Mouse (Mus musculus) gastrocnemius, adult 18-20 months (tissue): ENCODE results near the gene Nfib. TPM values are rescaled to one million over a fixed set of nuclear protein-coding genes. Genes with fewer than 3 reads are reported as not detected.

Source experiments
- DNase-seq: peaks from one replicate; pipeline ENCODE4 v3.0.0; 2021; ENCODE audit warnings: low spot score
- total RNA-seq, 2 experiments: library from RNA; stranded (reverse); gene quantifications; 2 replicates each; pipeline ENCODE4 v1.2.3; 2021

The Nfib gene
- total RNA-seq, 2 experiments from 2014 or later = 83.1 to 87.8 TPM

GRCm38 (mm10) chr4:82691126-82692008, 14.2 kb downstream of the Nfib start:
- no peak for DNase-seq

GRCm38 (mm10) chr4:82690267-82690666, 15.3 kb downstream of the Nfib start:
- peak; percentile 64 for DNase-seq

- DNase-seq = no peak
These were observed 19.5 kb downstream of the Nfib start for GRCm38 (mm10) chr4:82686037-82686436.

GRCm38 (mm10) chr4:82684088-82684715, 21.3 kb downstream of the Nfib start:
- no peak for DNase-seq

- DNase-seq = no peak
These were observed 22.0 kb downstream of the Nfib start for GRCm38 (mm10) chr4:82683583-82683982.

- DNase-seq = no peak
These were observed 29.4 kb downstream of the Nfib start for GRCm38 (mm10) chr4:82676104-82676503.

- no peak for DNase-seq
These were observed 38.2 kb downstream of the Nfib start for GRCm38 (mm10) chr4:82667271-82667872.

- no peak for DNase-seq
These were observed 41.1 kb downstream of the Nfib start for GRCm38 (mm10) chr4:82664436-82664835.

GRCm38 (mm10) chr4:82663749-82664381, 41.7 kb downstream of the Nfib start:
- no peak for DNase-seq

GRCm38 (mm10) chr4:82662626-82663025, 42.9 kb downstream of the Nfib start:
- DNase-seq = no peak

GRCm38 (mm10) chr4:82662222-82662621, 43.3 kb downstream of the Nfib start:
- no peak for DNase-seq

GRCm38 (mm10) chr4:82661215-82661614, 44.3 kb downstream of the Nfib start:
- DNase-seq = no peak

- DNase-seq = no peak
These were observed 59.9 kb downstream of the Nfib start for GRCm38 (mm10) chr4:82645679-82646078.

- no peak for DNase-seq
These were observed 60.8 kb downstream of the Nfib start for GRCm38 (mm10) chr4:82644797-82645196.

- DNase-seq = no peak
These were observed 61.8 kb downstream of the Nfib start for GRCm38 (mm10) chr4:82643734-82644085.

GRCm38 (mm10) chr4:82643022-82643733, 62.4 kb downstream of the Nfib start:
- peak; percentile 31 for DNase-seq

- DNase-seq = no peak
These were observed 64.4 kb downstream of the Nfib start for GRCm38 (mm10) chr4:82641066-82641680.

- DNase-seq = no peak
These were observed 67.3 kb downstream of the Nfib start for GRCm38 (mm10) chr4:82638251-82638650.

- no peak for DNase-seq
These were observed 67.9 kb downstream of the Nfib start for GRCm38 (mm10) chr4:82637633-82638032.

GRCm38 (mm10) chr4:82636658-82637057, 68.9 kb downstream of the Nfib start:
- no peak for DNase-seq

- DNase-seq = no peak
These were observed 69.7 kb downstream of the Nfib start for GRCm38 (mm10) chr4:82635881-82636280.
